Mouse (Mus musculus): ENCODE results near the gene Bcl11a.

GRCm38 (mm10) chr11:24138600-24139375, 60.9 kb downstream of the Bcl11a start:
- TF ChIP-seq POLR2A (IDR thresholded peaks at IDR 0.05; ENCODE audit: low read depth, low read length) (no peak), CTCF (conservative IDR thresholded peaks at IDR 0.05; ENCODE audit: insufficient read depth, insufficient read length, low read depth, low read length) (no peak)

Data from kidney, adult 2 months (tissue).